Mouse (Mus musculus): ENCODE data around the gene Itch.
A peak's percentile ranks its signal among the peaks of the same experiment; 100 is the strongest.
"Not testable (repeated sequence)": the region's sequence is repeated elsewhere in the genome, so short reads cannot be mapped to it uniquely, and the experiment has no call there.

The Itch gene

DNA sequence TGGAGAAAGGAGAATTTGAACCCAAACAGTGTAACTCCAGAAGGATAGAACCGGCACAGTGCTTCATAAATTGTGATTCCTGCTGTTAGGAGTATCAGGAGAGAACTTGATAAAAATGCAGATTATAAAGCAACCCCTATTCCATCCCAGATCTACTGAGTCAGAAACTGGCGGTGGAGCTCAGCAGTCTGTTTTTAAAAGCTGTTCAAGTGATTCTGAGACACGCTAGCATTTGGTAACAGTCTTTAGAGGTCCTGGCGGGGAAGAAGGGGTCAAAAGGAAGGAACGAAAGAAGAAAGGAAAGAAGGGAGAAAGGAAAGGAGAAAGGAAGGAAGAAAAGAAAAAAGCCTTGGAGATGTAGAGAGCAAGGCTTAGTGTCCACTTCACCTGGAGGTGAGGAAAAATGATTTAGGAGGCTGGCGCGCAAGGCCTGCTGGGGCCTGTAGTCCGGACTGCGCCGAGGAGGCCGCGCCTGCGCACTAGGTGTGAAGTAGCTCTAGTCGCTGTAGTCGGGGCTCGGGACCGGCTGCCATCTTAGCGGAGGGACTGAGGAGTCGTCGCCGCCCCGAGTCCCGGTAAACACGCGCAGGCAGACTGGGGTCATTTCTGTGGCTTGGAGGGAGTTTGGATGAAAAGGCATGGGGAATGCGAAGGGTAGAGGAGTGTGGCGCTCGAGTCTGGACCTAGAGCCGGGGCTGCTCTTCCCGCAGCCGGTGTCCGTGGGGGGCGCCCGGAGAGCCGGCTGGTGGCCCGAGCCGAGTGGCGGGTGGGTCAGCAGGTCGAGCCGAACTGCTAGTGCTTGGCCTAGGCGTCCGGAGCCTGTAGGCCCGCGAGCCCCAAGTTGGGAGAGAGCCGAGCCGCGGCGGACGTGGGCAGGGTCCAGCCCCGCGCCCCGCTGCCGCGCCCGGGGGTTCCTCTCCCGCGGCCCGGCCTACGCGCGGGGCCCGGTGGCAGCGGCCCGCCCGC lies at the start of gene Itch:
TSS of gene Itch (plus strand) at position 499 of the 966 bp plus-strand sequence.
- peak; percentile 92 for DNase-seq

- DNase-seq, result peak; percentile 67
Measured at GRCm38 (mm10) chr2:155084546-155084945, 48.8 kb upstream of the Itch start.

- no peak for DNase-seq
Measured at GRCm38 (mm10) chr2:155086328-155086727, 47.0 kb upstream of the Itch start.

DNA sequence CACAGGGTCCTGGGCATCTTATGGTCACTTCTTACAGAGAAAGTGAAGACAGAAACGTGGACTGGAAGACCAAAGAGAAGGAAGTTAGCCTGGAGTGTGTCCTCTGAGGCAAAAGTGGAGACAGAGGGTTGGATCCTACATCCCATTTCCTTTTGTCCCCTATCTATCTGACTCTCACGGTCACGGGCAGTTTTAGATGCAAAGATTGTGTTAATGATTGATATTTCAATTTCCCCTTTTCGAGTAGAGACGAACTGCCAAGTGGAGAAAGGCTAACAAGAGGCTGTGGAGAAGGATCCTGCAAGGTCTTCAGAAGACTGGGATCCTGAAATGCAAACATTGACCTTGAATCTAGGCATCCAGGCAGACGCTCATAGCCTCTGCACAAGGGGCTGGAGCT lies 45.0 kb upstream of the Itch start:
- DNase-seq, result no peak

DNA sequence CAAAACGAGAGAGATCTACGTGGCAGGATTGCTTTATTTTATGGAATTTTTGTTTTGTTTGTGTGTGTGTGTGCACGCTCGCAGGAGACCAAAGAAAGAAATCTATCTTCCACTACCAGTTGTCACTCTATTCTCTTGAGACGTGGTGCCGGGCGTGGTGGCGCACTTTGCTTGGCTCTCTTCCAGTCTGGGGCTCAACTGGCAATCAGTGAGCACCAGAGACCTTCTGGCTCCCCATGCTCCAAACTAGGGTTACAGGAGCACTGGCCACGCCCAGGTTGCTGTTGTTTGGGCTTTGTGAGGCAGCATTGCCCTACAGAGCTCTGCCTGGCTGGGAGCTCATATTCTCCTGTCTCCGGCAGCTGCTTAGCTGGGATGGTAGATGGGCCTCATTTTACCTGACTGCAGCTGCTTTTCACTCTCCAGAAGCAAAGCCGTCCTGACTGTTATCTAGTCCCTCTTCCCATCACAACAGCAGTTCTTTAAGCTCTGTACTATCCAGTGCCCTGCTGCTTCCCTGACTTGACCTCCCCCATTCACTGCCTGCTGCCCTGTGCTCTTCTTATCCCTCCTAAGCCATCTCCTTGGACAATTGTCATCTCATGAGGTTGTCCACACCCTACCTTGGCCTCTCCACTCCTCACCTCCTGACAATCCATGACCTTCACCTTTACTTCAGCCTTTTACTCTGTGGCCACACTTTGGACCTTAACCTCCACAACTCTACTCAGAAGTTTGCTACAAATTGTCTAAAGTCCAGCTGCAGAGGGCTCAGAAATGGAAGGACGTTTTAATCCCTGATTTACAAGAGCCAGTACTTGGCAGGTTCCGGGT lies 42.2 kb upstream of the Itch start:
- peak; percentile 40 for DNase-seq

- DNase-seq, result no peak
Measured at GRCm38 (mm10) chr2:155091743-155092075, 41.6 kb upstream of the Itch start.

DNA sequence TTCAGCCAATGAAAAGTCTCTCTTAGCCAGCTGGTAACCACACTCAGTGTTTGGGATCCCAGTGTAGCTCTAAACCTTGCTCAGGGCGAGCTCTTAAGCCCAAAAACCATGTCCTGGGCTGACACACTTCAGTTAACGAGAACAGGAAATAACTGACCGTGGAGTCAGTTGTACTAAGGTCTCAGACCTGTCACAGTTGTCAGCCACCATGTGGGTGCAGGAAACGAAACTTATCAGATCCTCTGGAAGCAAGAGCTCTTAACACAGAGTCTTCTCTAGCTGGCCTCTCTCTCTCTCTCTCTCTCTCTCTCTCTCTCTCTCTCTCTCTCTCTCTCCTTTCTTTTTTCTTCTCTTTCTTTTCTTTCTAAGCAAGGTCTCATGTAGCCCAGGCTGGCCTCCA lies 39.9 kb upstream of the Itch start:
- DNase-seq, result no peak

GRCm38 (mm10) chr2:155098720-155099380 lies 34.5 kb upstream of the Itch start:
- DNase-seq, result peak; percentile 69

DNA sequence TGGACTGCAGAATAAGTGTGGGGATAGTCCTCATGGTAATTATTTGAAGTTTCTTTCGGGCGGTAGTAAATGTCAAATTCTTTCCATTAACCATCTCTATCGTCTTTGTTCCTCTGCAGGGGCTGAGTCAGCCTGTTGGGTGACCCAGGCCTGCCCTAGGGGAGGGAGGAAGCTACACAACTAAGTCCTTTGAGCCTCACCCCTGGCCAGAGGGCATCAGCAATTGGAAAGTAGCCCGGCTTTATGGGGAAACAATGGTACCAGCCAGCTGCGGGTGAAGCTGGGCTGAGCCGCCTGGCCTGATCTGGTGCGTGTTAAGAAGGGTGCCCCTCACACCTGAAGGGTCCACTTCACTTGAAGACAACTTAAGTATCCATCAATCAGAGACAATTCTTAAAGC lies 33.9 kb upstream of the Itch start:
- peak; percentile 82 for DNase-seq

DNA sequence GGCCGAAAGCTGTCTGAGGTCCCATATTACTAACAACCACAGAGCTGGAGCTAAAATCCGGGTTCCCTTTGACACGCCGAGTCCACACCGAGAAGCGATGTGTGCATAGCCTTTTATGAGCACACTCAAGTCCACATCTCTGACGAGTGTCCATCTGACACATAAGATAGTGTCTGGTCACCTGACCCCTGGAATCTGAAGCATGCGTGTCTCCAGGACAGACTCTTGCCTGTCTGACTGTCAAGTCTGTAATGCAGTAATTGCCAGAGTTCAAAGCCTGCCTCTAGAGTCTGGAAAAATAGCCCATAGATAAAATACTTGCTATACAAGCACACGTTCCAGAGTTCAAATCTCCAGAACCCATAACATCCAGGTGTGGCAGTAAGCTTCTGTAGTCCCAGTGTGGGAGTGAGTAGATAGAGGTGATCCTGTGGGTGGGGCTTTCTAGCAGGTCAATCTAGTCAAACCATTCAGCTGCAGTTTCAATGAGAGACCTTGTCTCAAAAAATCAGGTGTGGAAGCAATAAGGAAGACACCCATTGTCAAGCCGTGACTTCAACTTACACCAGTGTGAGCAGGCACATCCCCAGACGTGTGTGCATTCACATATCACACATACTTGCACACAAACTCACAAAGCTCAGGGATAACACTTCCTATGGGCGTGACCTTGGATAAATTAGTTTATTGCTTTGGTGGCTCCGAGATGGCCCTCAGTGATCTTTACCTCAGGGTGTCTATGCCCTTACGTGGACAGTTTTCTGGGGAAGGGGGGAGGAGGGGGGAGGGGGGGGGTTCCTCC lies 33.1 kb upstream of the Itch start:
- no peak for DNase-seq

- DNase-seq, result no peak
Measured at GRCm38 (mm10) chr2:155100796-155101259, 32.5 kb upstream of the Itch start.

DNA sequence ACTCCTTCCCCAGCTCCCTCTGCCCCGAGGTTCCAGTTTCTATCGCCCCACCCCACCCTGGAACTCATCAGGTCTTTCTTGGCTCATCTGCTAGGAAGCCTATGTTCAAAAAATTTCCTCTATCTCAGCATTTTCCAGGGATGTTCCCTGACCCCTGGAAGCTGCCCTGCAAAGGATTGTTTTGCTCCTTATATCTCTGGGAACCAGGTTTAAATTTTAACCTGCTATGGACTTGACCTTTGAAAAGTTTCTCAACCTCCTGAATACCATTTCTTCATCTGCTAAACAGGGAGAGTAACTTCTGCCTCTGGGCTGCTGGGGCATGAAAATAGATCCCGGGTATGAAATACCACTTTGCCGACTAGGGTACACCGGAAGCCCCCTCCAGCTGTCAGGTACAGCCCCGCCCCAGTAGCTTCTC lies 31.5 kb upstream of the Itch start:
- peak; percentile 80 for DNase-seq

- DNase-seq, result no peak
Measured at GRCm38 (mm10) chr2:155103607-155104006, 29.7 kb upstream of the Itch start.

DNA sequence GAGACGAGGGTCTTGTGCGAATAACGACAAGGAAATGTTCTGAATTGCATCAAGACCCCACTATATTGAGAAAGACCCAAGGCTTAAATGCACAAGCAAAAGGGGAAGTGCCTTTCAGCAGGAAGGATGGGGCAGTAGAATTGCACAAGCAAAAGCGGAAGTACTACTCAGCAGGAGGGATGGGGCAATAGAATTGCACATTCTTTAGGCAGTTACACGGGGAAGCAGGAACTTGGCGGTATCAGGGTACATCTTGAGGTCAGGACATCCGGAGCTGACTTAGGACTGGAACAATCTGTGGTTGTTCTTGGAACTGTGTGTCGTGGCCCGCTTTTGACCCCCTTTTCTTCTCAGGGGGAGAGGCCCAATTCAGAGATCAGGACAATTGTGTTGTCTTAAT lies 26.0 kb upstream of the Itch start:
- DNase-seq, result not testable (repeated sequence)

GRCm38 (mm10) chr2:155115216-155115830 lies 18.0 kb upstream of the Itch start:
- peak; percentile 62 for DNase-seq

GRCm38 (mm10) chr2:155133977-155134860 lies 910 bp downstream of the Itch start:
- no peak for DNase-seq

GRCm38 (mm10) chr2:155135092-155135491 lies 1.8 kb downstream of the Itch start:
- DNase-seq, result peak; percentile 18

GRCm38 (mm10) chr2:155135534-155135933 lies 2.2 kb downstream of the Itch start:
- DNase-seq, result no peak

GRCm38 (mm10) chr2:155140986-155141385 lies 7.7 kb downstream of the Itch start:
- no peak for DNase-seq

DNA sequence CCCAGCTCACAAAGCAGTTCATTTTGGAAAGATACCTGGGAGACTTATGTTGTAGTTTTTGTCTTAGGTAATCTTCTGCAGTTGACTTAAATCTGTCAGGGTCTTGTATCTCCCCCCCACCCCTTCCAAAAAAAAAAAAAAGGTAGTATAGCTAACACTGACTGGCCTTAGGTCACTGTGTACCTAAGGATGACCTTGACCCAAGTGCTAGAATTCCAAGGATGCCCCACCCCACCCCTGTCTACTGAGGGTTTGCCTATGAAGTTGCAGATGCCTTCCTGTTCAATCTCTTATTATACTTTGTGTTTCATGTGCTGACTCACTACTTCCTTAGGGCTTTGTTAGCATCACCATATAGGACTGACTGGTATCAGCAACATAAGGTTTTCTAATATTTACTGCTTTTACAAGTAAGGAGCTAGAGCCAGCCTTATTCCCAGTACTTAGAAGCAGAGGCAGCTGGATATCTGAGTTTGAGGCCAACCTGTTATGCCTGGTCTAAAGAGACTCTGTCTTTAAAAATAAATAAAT lies 8.8 kb downstream of the Itch start:
- no peak for DNase-seq
